Mouse (Mus musculus) forebrain, postnatal 0 days (tissue): ENCODE results near the gene Kcnn1. TPM values are rescaled to one million over a fixed set of nuclear protein-coding genes. Genes with fewer than 3 reads are reported as not detected.
A peak's percentile ranks its signal among the peaks of the same experiment; 100 is the strongest.

Source experiments
- ATAC-seq: fragments of 200-750 bp; cut with Nextera tagmentation; 2 replicates; pipeline ENCODE4 v1.8.0; 2017; ENCODE audit warnings: mild to moderate bottlenecking, moderate library complexity
- DNase-seq: peaks from one replicate; pipeline ENCODE4 v3.0.0-alpha.2; 2015
- H3K27ac ChIP-seq: fragments of 300-500 bp; sonication (generic); 2 replicates; pipeline ENCODE4 v1.5.1; 2014; ENCODE audit warnings: low read depth, mild to moderate bottlenecking, antibody characterized with exemption, low read length, moderate library complexity, mixed read lengths
- H3K27me3 ChIP-seq: fragments of 300-500 bp; sonication (generic); 2 replicates; pipeline ENCODE4 v1.6.1; 2014; ENCODE audit warnings: mild to moderate bottlenecking, low read length, mixed read lengths; ENCODE audit not compliant: insufficient read depth
- H3K36me3 ChIP-seq: fragments of 300-500 bp; sonication (generic); 2 replicates; pipeline ENCODE4 v1.6.1; 2014; ENCODE audit warnings: mild to moderate bottlenecking, moderate library complexity; ENCODE audit not compliant: insufficient read depth
- H3K4me1 ChIP-seq: fragments of 300-500 bp; sonication (generic); 2 replicates; pipeline ENCODE4 v1.6.1; 2014; ENCODE audit warnings: antibody characterized with exemption; ENCODE audit not compliant: insufficient read depth
- H3K4me2 ChIP-seq: fragments of 300-500 bp; sonication (generic); 2 replicates; pipeline ENCODE4 v1.6.1; 2014; ENCODE audit warnings: low read depth, mild to moderate bottlenecking, moderate library complexity
- H3K4me3 ChIP-seq: fragments of 300-500 bp; sonication (generic); 2 replicates; pipeline ENCODE4 v1.5.1; 2014; ENCODE audit warnings: low read depth, low read length, mixed read lengths
- H3K9ac ChIP-seq: fragments of 300-500 bp; sonication (generic); 2 replicates; pipeline ENCODE4 v1.6.1; 2014; ENCODE audit warnings: mild to moderate bottlenecking
- H3K9me3 ChIP-seq: fragments of 300-500 bp; sonication (generic); 2 replicates; pipeline ENCODE4 v1.6.1; 2016; ENCODE audit warnings: low read length
- CTCF ChIP-seq: sonication (generic); IDR thresholded peaks from 2 replicates; pipeline ENCODE4 v1.5.1; 2016; ENCODE audit warnings: antibody characterized with exemption, control low read depth, low read depth
- WGBS: fragments of 180-500 bp; shearing (Covaris S2); extraction: QIAGEN DNeasy Blood & Tissue Kit; methylation state at CpG from one replicate; pipeline ENCODE4 v1.1.7; 2014; 5-methylcytosine and 5-hydroxymethylcytosine counted together
- polyA plus RNA-seq: library from polyadenylated mRNA; unstranded; fragments of >200 nt; fragmentation: Nextera tagmentation; extraction: Ambion mirVana; gene quantifications from 2 replicates; pipeline ENCODE4 v1.2.1, GENCODE M21; 2015
- total RNA-seq: library from RNA; depleted of rRNA; stranded (reverse); fragments of >200 nt; gene quantifications from 2 replicates; pipeline ENCODE4 v1.2.3, GENCODE M21; 2014

Gene Kcnn1
- total and polyA plus RNA-seq, 2 experiments from 2014 or later = 9.8 to 20.5 TPM

- ATAC-seq (peak; percentile 40; the same call in 1 of the 2 replicates), DNase-seq (no peak)
Observed at GRCm38 (mm10) chr8:70857516-70857915, 5.5 kb downstream of the Kcnn1 start.

GRCm38 (mm10) chr8:70856541-70857197, 6.4 kb downstream of the Kcnn1 start:
- H3K36me3 ChIP-seq = no peaks in the 10 kb centered on the region; the same call in 1 of the 2 replicates
- peak overlapping the region; percentile 90 for H3K4me2 ChIP-seq
- H3K9me3 ChIP-seq = no peaks in the 10 kb centered on the region
- H3K27ac ChIP-seq = no peak overlapping the region
- DNase-seq (peak; percentile 75), ATAC-seq (peak; percentile 88)
- TF ChIP-seq CTCF = no peak
- H3K4me1 ChIP-seq = peaks cover 7% of the 10 kb centered on the region
- no peaks in the 10 kb centered on the region for H3K27me3 ChIP-seq
- WGBS = 5% methylated on average over 33 of the region's 33 CpGs
- H3K4me3 ChIP-seq = peak overlapping the region; percentile 51
- H3K9ac ChIP-seq = peak overlapping the region; percentile 60

More at GRCm38 (mm10) chr8:70857516-70857915, 5.5 kb downstream of the Kcnn1 start:
- H3K27me3 ChIP-seq = no peaks in the 10 kb centered on the region
- no peaks in the 10 kb centered on the region for H3K9me3 ChIP-seq
- 13% methylated on average over 4 of the region's 4 CpGs for WGBS
- H3K9ac ChIP-seq = no peak overlapping the region
- H3K4me3 ChIP-seq = no peak overlapping the region
- TF ChIP-seq CTCF = no peak
- no peak overlapping the region for H3K27ac ChIP-seq
- H3K36me3 ChIP-seq = no peaks in the 10 kb centered on the region; the same call in 1 of the 2 replicates
- H3K4me1 ChIP-seq = peaks cover 7% of the 10 kb centered on the region
- H3K4me2 ChIP-seq = no peak overlapping the region

GRCm38 (mm10) chr8:70856028-70856427, 7.0 kb downstream of the Kcnn1 start:
- Histone ChIP-seq H3K4me1 (peaks cover 7% of the 10 kb centered on the region), H3K27ac (no peak overlapping the region), H3K4me3 (no peak overlapping the region), H3K9me3 (no peaks in the 10 kb centered on the region), H3K27me3 (no peaks in the 10 kb centered on the region), H3K4me2 (peak overlapping the region; percentile 90), H3K36me3 (no peaks in the 10 kb centered on the region; the same call in 1 of the 2 replicates), H3K9ac (peak overlapping the region; percentile 60; the same call in 1 of the 2 replicates)
- no peak for DNase-seq
- ATAC-seq = no peak
- TF ChIP-seq CTCF = no peak
- 72% methylated on average over 5 of the region's 5 CpGs for WGBS

GRCm38 (mm10) chr8:70853863-70854262, 9.2 kb downstream of the Kcnn1 start:
- DNase-seq (no peak), ATAC-seq (no peak)
- 83% methylated on average over 2 of the region's 2 CpGs for WGBS
- Histone ChIP-seq H3K27ac (no peak overlapping the region), H3K9ac (no peak overlapping the region), H3K36me3 (no peaks in the 10 kb centered on the region; the same call in 1 of the 2 replicates), H3K9me3 (no peaks in the 10 kb centered on the region), H3K4me3 (no peak overlapping the region), H3K4me2 (no peak overlapping the region), H3K4me1 (peaks cover 7% of the 10 kb centered on the region), H3K27me3 (no peaks in the 10 kb centered on the region)
- no peak for TF ChIP-seq CTCF

GRCm38 (mm10) chr8:70852595-70853231, 10.3 kb downstream of the Kcnn1 start:
- no peak overlapping the region for H3K9ac ChIP-seq
- no peaks in the 10 kb centered on the region for H3K27me3 ChIP-seq
- peaks cover 7% of the 10 kb centered on the region for H3K4me1 ChIP-seq
- no peak for TF ChIP-seq CTCF
- no peak overlapping the region for H3K4me2 ChIP-seq
- peaks cover 4% of the 10 kb centered on the region; the same call in 1 of the 2 replicates for H3K36me3 ChIP-seq
- no peaks in the 10 kb centered on the region for H3K9me3 ChIP-seq
- DNase-seq = no peak
- 90% methylated on average over 41 of the region's 41 CpGs for WGBS
- H3K27ac ChIP-seq = no peak overlapping the region
- no peak for ATAC-seq
- no peak overlapping the region for H3K4me3 ChIP-seq

GRCm38 (mm10) chr8:70851837-70852236, 11.2 kb downstream of the Kcnn1 start:
- Histone ChIP-seq H3K27ac (no peak overlapping the region), H3K9me3 (no peaks in the 10 kb centered on the region), H3K27me3 (no peaks in the 10 kb centered on the region), H3K4me1 (peaks cover 7% of the 10 kb centered on the region), H3K9ac (no peak overlapping the region), H3K4me3 (no peak overlapping the region), H3K4me2 (no peak overlapping the region), H3K36me3 (peaks cover 4% of the 10 kb centered on the region; the same call in 1 of the 2 replicates)
- no peak for ATAC-seq
- WGBS = 59% methylated on average over 6 of the region's 6 CpGs
- TF ChIP-seq CTCF = no peak
- DNase-seq = no peak

- Histone ChIP-seq H3K36me3 (peaks cover 4% of the 10 kb centered on the region; the same call in 1 of the 2 replicates), H3K9ac (no peak overlapping the region), H3K27me3 (no peaks in the 10 kb centered on the region), H3K9me3 (no peaks in the 10 kb centered on the region), H3K4me3 (no peak overlapping the region), H3K4me1 (no peaks in the 10 kb centered on the region), H3K4me2 (no peak overlapping the region), H3K27ac (no peak overlapping the region)
- no peak for TF ChIP-seq CTCF
- no peak for ATAC-seq
- 83% methylated on average over 4 of the region's 4 CpGs for whole genome bisulfite sequencing
- no peak for DNase-seq
Observed at GRCm38 (mm10) chr8:70850947-70851346, 12.1 kb downstream of the Kcnn1 start.
